Mouse (Mus musculus): ENCODE results near the gene Zpbp2. TPM values are rescaled to one million over a fixed set of nuclear protein-coding genes. Genes with fewer than 3 reads are reported as not detected.

Gene Zpbp2
- polyA plus RNA-seq, 1 experiment from 2014 or later: 2.4 TPM

GRCm38 (mm10) chr11:98553966-98554365, 3.1 kb downstream of the Zpbp2 start:
- DNase-seq (ENCODE audit: low spot score): no peak

DNA sequence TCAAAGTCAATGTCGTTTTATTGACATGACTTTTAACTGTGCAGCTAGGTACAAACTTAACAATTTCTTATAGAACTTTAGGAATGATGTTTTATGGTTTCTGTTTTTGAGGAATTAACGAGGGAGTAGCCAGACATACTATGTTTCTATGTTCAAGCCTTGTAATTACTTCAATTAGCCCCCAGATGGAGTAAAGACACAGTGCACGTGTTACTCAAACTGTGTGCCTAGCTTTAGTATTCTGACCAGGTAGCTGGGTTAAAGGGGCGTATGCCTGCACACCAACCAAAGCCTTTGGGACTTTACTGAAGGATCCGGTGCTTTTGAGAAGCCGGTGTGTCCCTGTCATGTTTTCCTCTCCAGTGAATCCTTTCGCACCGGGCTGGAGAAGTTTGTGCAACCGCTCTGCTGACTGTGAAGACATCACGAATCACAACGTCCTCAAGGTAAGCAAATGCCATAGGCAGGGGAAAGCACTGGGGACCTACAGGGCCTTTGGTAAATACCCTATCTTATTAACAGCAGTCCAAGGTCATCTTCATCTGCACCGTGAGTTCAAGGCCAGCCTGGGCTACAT, 4.3 kb downstream of the Zpbp2 start:
- DNase-seq (ENCODE audit: low spot score): no peak

- no peak for DNase-seq (ENCODE audit: low spot score)
These were observed 10.0 kb downstream of the Zpbp2 start for GRCm38 (mm10) chr11:98560942-98561341.

GRCm38 (mm10) chr11:98563025-98563424, 12.1 kb downstream of the Zpbp2 start:
- no peak for DNase-seq (ENCODE audit: low spot score)

GRCm38 (mm10) chr11:98563921-98564414, 13.1 kb downstream of the Zpbp2 start:
- DNase-seq (ENCODE audit: low spot score): no peak

DNA sequence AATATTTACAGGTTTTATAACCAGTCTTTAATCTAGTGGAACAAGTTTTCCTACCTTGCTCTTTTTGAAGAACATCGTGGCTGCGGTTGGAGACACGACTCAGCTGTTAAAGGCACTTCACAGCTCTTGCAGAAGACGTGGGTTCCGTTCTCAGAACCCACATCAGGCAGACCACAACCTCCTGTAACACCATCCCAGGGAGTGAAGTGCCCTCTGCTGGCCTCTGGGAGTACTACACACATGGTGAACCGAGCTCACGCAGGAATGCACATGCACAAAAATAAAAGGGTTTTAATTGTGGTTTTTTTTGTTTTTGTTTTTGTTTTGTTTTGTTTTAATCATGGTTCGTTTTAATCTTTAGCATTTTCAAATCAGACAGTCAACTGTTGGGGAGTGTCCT, 17.4 kb downstream of the Zpbp2 start:
- peak; percentile 60 for DNase-seq (ENCODE audit: low spot score)

- DNase-seq (ENCODE audit: low spot score): no peak
These were observed 18.6 kb downstream of the Zpbp2 start for GRCm38 (mm10) chr11:98569461-98569860.

DNA sequence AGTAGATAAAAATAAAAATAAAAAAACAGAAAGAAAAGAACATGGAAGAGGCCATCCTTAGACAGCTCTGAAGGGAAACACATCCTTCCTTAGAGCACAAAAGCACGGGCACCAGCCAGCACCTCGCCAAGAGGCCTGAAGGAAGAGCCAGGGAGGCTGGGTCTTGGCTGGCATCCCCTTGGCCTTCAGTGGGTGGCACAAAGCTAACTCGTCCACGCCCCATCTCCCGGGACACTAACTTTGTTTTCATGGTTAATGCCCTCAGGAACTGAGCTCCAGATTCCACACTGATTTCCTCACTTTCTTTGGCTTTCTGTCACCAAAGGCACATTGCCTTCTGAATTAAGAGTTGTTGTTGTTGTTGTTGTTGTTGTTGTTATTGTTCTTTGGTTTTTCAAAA, 26.9 kb downstream of the Zpbp2 start:
- no peak for DNase-seq (ENCODE audit: low spot score)

GRCm38 (mm10) chr11:98580301-98581121, 29.6 kb downstream of the Zpbp2 start:
- DNase-seq (ENCODE audit: low spot score): no peak

DNA sequence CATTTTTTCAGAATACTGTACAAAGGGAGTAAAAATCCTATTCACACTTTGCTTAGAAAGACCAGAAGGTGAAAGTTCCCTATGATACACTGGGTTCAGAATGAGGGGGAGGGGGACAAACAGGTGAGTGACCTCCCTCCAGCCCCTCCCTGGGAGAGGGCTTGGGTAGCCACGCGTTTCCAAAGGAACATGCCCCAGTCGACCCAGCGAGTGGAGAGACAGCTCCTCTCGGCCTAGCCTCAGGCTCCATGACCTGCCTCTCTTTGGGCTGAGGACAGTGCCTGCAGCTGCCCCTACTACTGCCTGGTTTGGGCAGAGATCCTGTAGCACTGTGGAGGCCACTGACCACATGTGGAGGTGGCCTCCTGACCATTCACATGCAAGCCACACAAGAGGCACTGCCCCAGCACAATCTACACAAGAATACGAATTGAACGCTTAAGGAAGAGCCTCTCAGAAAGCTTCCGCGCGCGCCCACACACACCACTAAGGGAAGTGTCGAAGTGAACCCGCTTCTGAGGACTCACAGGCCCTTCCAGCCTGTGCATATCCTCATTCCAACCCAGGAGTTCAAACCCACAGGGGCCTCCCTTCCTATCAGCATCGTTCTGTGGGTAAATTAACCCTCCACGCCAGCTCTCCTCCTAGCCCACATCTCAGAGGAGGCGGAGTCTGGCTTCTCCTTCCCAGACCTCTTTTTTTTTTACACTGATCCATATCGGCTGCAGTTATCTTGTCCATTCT, 30.6 kb downstream of the Zpbp2 start:
- DNase-seq (ENCODE audit: low spot score): no peak

- DNase-seq (ENCODE audit: low spot score): no peak
These were observed 31.1 kb downstream of the Zpbp2 start for GRCm38 (mm10) chr11:98582030-98582388.

- no peak for DNase-seq (ENCODE audit: low spot score)
These were observed 31.8 kb downstream of the Zpbp2 start for GRCm38 (mm10) chr11:98582551-98583264.

- DNase-seq (ENCODE audit: low spot score): no peak
These were observed 32.3 kb downstream of the Zpbp2 start for GRCm38 (mm10) chr11:98583265-98583552.

GRCm38 (mm10) chr11:98583571-98583970, 32.7 kb downstream of the Zpbp2 start:
- DNase-seq (ENCODE audit: low spot score): peak; percentile 41

GRCm38 (mm10) chr11:98584146-98584545, 33.2 kb downstream of the Zpbp2 start:
- DNase-seq (ENCODE audit: low spot score): no peak

GRCm38 (mm10) chr11:98584629-98585177, 33.8 kb downstream of the Zpbp2 start:
- DNase-seq (ENCODE audit: low spot score): no peak

DNA sequence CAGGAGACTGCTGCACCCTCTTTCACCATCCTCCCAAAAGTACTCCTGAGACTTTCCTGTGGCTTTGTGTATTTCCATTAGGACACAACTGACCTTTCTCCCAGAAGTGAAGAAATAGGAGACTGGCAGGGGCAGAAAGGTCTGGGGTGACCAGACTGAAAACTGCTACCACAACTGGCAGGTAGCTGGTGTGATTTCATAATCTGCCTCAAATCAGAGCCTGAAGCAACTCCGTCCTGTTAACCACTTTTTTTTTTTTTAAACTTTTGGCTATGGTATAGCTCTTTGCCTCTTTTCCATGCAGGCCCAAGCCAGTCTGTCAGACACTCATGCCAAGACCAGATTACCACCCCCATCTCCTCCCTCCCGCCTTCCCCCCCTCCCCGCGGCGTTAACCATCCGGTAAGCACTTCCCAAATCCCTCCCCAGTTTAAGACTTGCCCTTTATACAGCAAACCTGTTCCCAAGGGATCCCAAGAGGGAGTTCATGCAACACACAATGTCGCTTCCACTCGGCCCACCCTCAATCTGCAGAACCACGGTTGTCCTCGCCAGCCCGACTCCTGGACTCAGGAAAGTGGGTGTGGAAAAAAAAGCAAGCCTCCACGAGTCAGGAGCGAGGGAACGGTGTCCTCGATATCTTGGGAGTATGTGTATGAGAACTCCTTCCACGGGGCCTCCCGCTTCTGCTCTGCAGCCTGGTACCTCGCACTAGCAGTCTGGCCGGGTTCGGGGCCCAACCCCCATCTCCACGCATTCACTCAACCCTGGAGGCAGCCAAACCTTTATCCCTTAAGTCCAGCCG, 35.4 kb downstream of the Zpbp2 start:
- no peak for DNase-seq (ENCODE audit: low spot score)

DNA sequence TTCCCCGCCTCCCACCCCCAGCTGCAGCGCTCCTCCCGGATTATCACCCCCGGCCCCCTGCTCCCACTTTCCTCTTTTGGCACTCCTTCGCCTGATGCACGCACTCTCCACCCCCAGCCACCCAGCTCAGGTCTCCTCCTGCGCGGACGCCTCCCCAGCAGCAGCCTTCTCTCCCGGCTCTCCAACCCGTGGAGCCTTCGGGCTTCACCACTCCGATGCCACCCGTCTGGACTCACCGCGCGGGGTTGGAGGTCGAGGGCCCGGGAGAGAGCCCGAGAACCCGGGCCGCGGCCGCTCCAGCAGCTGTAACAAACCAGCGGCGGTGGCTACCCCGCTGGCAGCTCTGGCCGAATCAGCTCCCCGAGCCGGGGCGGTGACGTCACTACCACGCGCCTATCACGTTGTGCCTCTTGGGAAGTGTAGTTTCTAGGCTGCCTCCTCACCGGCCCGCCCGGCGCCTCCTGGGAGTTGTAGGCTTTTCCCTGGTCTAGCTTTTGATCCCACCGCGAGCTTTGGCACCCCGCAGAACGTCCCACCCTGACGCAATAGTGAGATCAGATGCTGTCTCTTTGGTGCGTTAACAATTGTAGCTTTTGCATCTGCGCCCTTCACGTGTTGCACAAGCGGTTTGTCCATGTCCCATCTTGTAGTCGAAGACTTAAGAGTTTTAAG, 36.1 kb downstream of the Zpbp2 start, which contains the start of gene Ormdl3:
Gene Ormdl3 (minus strand): TSS at position 477 of the 672 bp plus-strand sequence.
- DNase-seq (ENCODE audit: low spot score): peak; percentile 96

DNA sequence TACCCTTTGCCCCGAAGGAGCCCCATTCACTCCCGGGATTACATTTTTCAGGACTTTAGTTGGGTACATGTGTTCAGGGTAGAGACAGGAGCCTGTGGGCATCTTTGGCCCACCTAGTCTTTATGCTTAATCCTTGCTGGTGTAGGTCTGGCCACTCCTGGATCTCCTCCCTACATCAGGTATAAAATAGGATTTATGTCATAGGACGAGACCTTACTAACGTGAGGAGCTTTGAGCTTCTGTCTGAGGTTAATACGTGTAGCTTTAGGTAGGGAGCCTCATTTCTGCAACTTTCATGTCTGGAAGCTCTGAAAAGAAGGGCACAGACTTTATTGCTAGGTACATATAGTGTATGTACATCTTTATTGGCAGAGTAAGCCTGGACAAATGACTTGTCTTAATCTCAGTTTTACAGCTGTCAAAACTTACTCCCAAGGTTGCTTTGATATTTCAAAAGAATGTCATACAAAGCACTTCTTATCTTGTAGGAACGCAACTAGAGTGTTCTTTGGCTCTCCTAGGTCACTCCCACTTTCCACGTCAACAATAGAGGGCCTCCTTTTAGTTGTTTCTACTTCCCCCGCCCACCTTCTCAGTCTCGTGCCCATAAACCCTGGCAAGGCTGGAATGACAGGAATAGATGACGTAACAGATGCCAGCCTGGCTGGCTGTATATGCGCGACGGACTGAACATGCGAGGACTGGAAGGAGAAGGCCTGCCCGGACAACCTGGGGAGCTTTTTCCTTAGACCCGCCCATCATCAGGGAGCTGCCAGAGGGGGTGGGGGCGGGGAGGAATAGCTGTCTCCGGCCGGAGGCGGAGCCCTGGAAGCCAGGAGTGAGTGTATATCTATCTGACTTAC, 37.0 kb downstream of the Zpbp2 start:
- DNase-seq (ENCODE audit: low spot score): peak; percentile 58
